Mouse (Mus musculus) C2C12 (cell line): ENCODE results near the gene Hcn2. TPM values are rescaled to one million over a fixed set of nuclear protein-coding genes. Genes with fewer than 3 reads are reported as not detected.

Source experiments
- H3K27me3 ChIP-seq: one replicate; pipeline ENCODE4 v1.6.1; 2011; ENCODE audit not compliant: control insufficient read depth, insufficient read depth, insufficient read length
- H3K36me3 ChIP-seq: one replicate; pipeline ENCODE4 v1.6.1; 2011; ENCODE audit not compliant: control insufficient read depth, insufficient read depth
- H3K4me3 ChIP-seq: one replicate; pipeline ENCODE4 v1.5.1; 2011; ENCODE audit warnings: mild to moderate bottlenecking, control low read depth; ENCODE audit not compliant: poor library complexity, insufficient read depth, severe bottlenecking
- H3K79me2 ChIP-seq: one replicate; pipeline ENCODE4 v1.6.1; 2011; ENCODE audit not compliant: control insufficient read depth, insufficient read depth
- H3K79me3 ChIP-seq: one replicate; pipeline ENCODE4 v1.6.1; 2011; ENCODE audit warnings: low read depth, control low read depth
- H3ac ChIP-seq: one replicate; pipeline ENCODE3; 2011; ENCODE audit warnings: low read depth; ENCODE audit not compliant: control insufficient read depth, insufficient read length
- CEBPB ChIP-seq: IDR thresholded peaks from one replicate; pipeline ENCODE4 v1.6.1; 2011; ENCODE audit warnings: low read depth, mild to moderate bottlenecking, control low read depth, moderate library complexity
- CTCF ChIP-seq: IDR thresholded peaks from one replicate; pipeline ENCODE4 v1.5.1; 2011; ENCODE audit not compliant: control insufficient read depth, insufficient read depth, insufficient read length
- FOSL1 ChIP-seq: IDR thresholded peaks from one replicate; pipeline ENCODE4 v1.8.0; 2011; ENCODE audit warnings: mild to moderate bottlenecking, low read length; ENCODE audit not compliant: poor library complexity, insufficient read depth, severe bottlenecking
- MAX ChIP-seq: IDR thresholded peaks from one replicate; pipeline ENCODE4 v1.6.1; 2011; ENCODE audit warnings: mild to moderate bottlenecking, control low read depth
- MYOD1 ChIP-seq: IDR thresholded peaks from one replicate; pipeline ENCODE4 v1.6.1; 2011; ENCODE audit warnings: low read depth; ENCODE audit not compliant: control insufficient read depth, insufficient read length
- MYOG ChIP-seq: IDR thresholded peaks from one replicate; pipeline ENCODE4 v1.6.1; 2011; ENCODE audit not compliant: control insufficient read depth, insufficient read length; ENCODE audit errors: extremely low read depth
- USF1 ChIP-seq: IDR thresholded peaks from one replicate; pipeline ENCODE4 v1.6.1; 2011; ENCODE audit warnings: low read depth, mild to moderate bottlenecking, control low read depth, moderate library complexity
- polyA plus RNA-seq: library from polyadenylated mRNA; unstranded; fragments of >200 nt; fragmentation: generic; extraction: Trizol; gene quantifications from one replicate; pipeline ENCODE4 v1.2.1, GENCODE M21; 2012; ENCODE audit warnings: missing spikeins

The Hcn2 gene
- polyA plus RNA-seq, 1 experiment = 0.34 TPM

- no peak for TF ChIP-seq MAX
- no peak for TF ChIP-seq CTCF
- no peak for TF ChIP-seq MYOD1
- TF ChIP-seq USF1 = no peak
- TF ChIP-seq CEBPB = no peak
- no peak for TF ChIP-seq MYOG
- no peak for TF ChIP-seq FOSL1
- no peaks in the 10 kb centered on the region for H3K79me2 ChIP-seq
- H3K36me3 ChIP-seq = no peaks in the 10 kb centered on the region
- H3K79me3 ChIP-seq = no peaks in the 10 kb centered on the region
- no peaks in the 10 kb centered on the region for H3K27me3 ChIP-seq
- H3K4me3 ChIP-seq = no peak overlapping the region
- no peak overlapping the region for H3ac ChIP-seq
These were observed 64.2 kb downstream of the Hcn2 start for GRCm38 (mm10) chr10:79780664-79781015.

- Histone ChIP-seq H3K79me3 (no peaks in the 10 kb centered on the region), H3K79me2 (no peaks in the 10 kb centered on the region), H3K27me3 (no peaks in the 10 kb centered on the region), H3ac (peak overlapping the region; percentile 13), H3K36me3 (no peaks in the 10 kb centered on the region), H3K4me3 (no peak overlapping the region)
- TF ChIP-seq MYOD1 (no peak), FOSL1 (no peak)
These were observed 64.7 kb downstream of the Hcn2 start for GRCm38 (mm10) chr10:79781139-79781538.

GRCm38 (mm10) chr10:79781956-79782355 lies 65.5 kb downstream of the Hcn2 start:
- no peaks in the 10 kb centered on the region for H3K79me2 ChIP-seq
- no peaks in the 10 kb centered on the region for H3K27me3 ChIP-seq
- TF ChIP-seq CEBPB = no peak
- no peak for TF ChIP-seq MYOG
- TF ChIP-seq FOSL1 = no peak
- H3K36me3 ChIP-seq = no peaks in the 10 kb centered on the region
- H3K4me3 ChIP-seq = no peak overlapping the region
- no peaks in the 10 kb centered on the region for H3K79me3 ChIP-seq
- H3ac ChIP-seq = no peak overlapping the region

GRCm38 (mm10) chr10:79783050-79783449 lies 66.6 kb downstream of the Hcn2 start:
- no peaks in the 10 kb centered on the region for H3K36me3 ChIP-seq
- H3K79me3 ChIP-seq = no peaks in the 10 kb centered on the region
- TF ChIP-seq FOSL1 = no peak
- TF ChIP-seq MYOD1 = no peak
- TF ChIP-seq CEBPB = no peak
- no peak for TF ChIP-seq USF1
- no peak overlapping the region for H3K4me3 ChIP-seq
- no peak overlapping the region for H3ac ChIP-seq
- H3K27me3 ChIP-seq = no peaks in the 10 kb centered on the region
- H3K79me2 ChIP-seq = no peaks in the 10 kb centered on the region

- no peak overlapping the region for H3ac ChIP-seq
- H3K4me3 ChIP-seq = no peak overlapping the region
- TF ChIP-seq MAX (no peak), CTCF (no peak), MYOD1 (no peak), USF1 (no peak), CEBPB (no peak), MYOG (no peak), FOSL1 (no peak)
- no peaks in the 10 kb centered on the region for H3K27me3 ChIP-seq
- H3K36me3 ChIP-seq = no peaks in the 10 kb centered on the region
- H3K79me3 ChIP-seq = no peaks in the 10 kb centered on the region
- H3K79me2 ChIP-seq = no peaks in the 10 kb centered on the region
These were observed 67.7 kb downstream of the Hcn2 start for GRCm38 (mm10) chr10:79783920-79784800.

Other genes with a start within 250 kb of the Hcn2 start
- gene Vmn2r83, start 247.9 kb upstream of the Hcn2 start, polyA plus RNA-seq = not detected
- gene Plpp2, start 182.8 kb upstream of the Hcn2 start, polyA plus RNA-seq = 166 TPM
- gene Mier2, start 161.4 kb upstream of the Hcn2 start, polyA plus RNA-seq = 26.9 TPM
- gene Theg, start 129.3 kb upstream of the Hcn2 start, polyA plus RNA-seq = not detected
- 0.07 TPM for gene C2cd4c, start 102.6 kb upstream of the Hcn2 start, polyA plus RNA-seq
- 3.5 TPM for gene Shc2, start 78.7 kb upstream of the Hcn2 start, polyA plus RNA-seq
- not detected for gene Odf3l2, start 70.9 kb upstream of the Hcn2 start, polyA plus RNA-seq
- not detected for gene Madcam1, start 52.1 kb upstream of the Hcn2 start, polyA plus RNA-seq
- 80.7 TPM for gene Tpgs1, start 47.3 kb upstream of the Hcn2 start, polyA plus RNA-seq
- gene Cdc34, start 34.4 kb upstream of the Hcn2 start, polyA plus RNA-seq = 235 TPM
- gene Gzmm, start 27.6 kb upstream of the Hcn2 start, polyA plus RNA-seq = 0.51 TPM
- 749 TPM for gene Bsg, start 12.1 kb upstream of the Hcn2 start, polyA plus RNA-seq
- gene Polrmt, start 29.9 kb downstream of the Hcn2 start, polyA plus RNA-seq = 56.5 TPM
- 0.29 TPM for gene Fgf22, start 38.4 kb downstream of the Hcn2 start, polyA plus RNA-seq
- gene Rnf126, start 50.3 kb downstream of the Hcn2 start, polyA plus RNA-seq = 116 TPM
- 12.1 TPM for gene Fstl3, start 60.6 kb downstream of the Hcn2 start, polyA plus RNA-seq
- not detected for gene Prss57, start 74.3 kb downstream of the Hcn2 start, polyA plus RNA-seq
- gene Palm, start 76.9 kb downstream of the Hcn2 start, polyA plus RNA-seq = 39.9 TPM
- not detected for gene Misp, start 104.4 kb downstream of the Hcn2 start, polyA plus RNA-seq
- gene Ptbp1, start 137.8 kb downstream of the Hcn2 start, polyA plus RNA-seq = 345 TPM
- gene Prtn3, start 157.8 kb downstream of the Hcn2 start, polyA plus RNA-seq = not detected
- gene Plppr3, start 158.0 kb downstream of the Hcn2 start, polyA plus RNA-seq = 2.3 TPM
- gene Elane, start 169.6 kb downstream of the Hcn2 start, polyA plus RNA-seq = not detected
- not detected for gene Cfd, start 174.2 kb downstream of the Hcn2 start, polyA plus RNA-seq
- 32.5 TPM for gene Med16, start 192.3 kb downstream of the Hcn2 start, polyA plus RNA-seq
- gene Gm26602, start 194.2 kb downstream of the Hcn2 start, polyA plus RNA-seq = not detected
- gene Kiss1r, start 200.3 kb downstream of the Hcn2 start, polyA plus RNA-seq = 0.13 TPM
- gene R3hdm4, start 204.6 kb downstream of the Hcn2 start, polyA plus RNA-seq = 46.7 TPM
- gene Arid3a, start 210.4 kb downstream of the Hcn2 start, polyA plus RNA-seq = 0.74 TPM
- gene Wdr18, start 243.5 kb downstream of the Hcn2 start, polyA plus RNA-seq = 48.6 TPM